Mouse (Mus musculus) thymus, postnatal 0 days (tissue): Measurements from ENCODE around the gene Zrsr1. TPM values are rescaled to one million over a fixed set of nuclear protein-coding genes. Genes with fewer than 3 reads are reported as not detected.

Source experiments
- DNase-seq: peaks from one replicate; pipeline ENCODE4 v3.0.0-alpha.2; 2015; ENCODE audit warnings: low spot score
- polyA plus RNA-seq: library from polyadenylated mRNA; unstranded; fragments of >200 nt; fragmentation: Nextera tagmentation; extraction: Ambion mirVana; gene quantifications from 2 replicates; pipeline ENCODE4 v1.2.1, GENCODE M21; 2015

Zrsr1 gene
- 3.1 and 3.7 TPM in 2 replicates for polyA plus RNA-seq

DNA sequence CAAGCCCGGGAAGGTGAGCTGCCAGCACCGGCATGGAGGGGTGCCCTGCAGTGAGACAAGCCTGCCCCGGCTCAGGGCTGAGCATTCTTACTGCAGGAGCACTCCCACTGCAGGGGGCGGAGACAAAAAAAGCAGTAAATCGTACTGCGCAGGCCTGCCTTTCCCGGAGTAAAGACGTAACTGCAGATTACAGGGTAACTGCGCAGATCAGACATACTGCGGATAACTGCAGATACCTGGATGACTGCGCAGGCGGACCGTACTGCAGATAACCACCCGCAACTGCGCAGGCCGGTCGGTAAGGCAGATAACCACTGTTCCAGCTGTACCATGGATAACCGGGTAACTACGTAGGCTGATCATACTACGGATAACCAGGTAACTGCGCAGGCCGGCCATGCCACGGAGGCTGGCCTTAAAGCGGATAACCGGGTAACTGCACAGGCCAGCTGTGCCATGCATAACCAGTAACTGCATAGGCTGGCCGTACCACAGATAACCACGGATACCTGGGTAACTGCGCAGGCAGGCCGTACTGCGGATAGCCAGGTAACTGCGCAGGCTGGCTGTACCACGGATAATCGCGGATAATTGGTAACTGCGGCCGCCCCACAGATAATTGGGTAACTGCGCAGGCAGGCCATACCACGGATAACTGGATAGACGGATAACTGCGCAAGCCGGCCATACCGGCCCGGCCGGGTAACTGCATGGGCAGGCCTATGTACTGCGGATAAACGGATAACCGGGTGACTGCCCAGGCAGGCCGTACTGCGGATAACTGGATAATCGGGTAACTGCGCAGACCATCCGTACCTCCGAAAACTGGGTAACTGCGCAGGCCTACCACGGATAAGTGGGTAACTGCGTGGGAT lies at the start of gene Zrsr1:
Zrsr1 (plus strand) TSS at position 171 of the 875 bp plus-strand sequence.
- peak; percentile 78 for DNase-seq

DNA sequence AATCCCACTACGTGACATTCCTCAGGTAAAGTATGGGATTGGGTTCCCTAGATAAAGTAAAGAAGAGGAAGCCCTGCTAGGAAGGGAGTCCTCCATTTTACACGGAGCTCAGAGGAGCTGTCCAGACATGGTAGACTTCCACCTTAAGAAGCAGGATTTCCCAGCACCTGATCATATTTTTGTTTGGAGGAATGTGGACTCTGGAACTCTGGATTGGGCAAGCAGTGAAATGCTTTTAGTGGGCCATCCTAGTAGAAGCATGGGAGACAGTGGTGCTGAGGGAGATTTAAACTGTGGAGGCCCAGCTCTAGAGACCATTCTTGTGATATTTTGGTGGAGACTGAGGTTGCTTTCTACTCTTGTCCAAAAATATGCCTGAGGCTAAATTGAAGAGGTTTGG lies 49.3 kb upstream of the Zrsr1 start:
- DNase-seq: no peak

DNA sequence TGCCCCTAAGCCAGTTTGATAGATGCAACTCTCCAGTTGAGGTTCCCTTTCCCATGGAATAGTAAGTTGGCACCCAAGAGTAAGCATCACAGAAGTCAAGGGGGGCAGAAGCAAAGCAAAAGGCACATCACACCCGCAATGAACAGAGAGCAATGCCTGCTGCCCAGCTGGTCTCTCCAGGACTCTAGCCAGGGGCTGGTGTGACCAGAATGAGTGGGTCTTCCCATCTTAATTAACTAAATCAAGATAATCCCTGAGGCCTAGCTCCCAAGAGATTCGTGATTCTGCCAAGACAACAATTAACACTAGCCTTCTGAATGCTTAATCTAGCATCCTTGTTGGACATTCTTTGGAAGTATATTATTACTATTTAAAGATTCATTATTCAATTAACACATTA lies 48.2 kb upstream of the Zrsr1 start:
- DNase-seq: no peak

DNA sequence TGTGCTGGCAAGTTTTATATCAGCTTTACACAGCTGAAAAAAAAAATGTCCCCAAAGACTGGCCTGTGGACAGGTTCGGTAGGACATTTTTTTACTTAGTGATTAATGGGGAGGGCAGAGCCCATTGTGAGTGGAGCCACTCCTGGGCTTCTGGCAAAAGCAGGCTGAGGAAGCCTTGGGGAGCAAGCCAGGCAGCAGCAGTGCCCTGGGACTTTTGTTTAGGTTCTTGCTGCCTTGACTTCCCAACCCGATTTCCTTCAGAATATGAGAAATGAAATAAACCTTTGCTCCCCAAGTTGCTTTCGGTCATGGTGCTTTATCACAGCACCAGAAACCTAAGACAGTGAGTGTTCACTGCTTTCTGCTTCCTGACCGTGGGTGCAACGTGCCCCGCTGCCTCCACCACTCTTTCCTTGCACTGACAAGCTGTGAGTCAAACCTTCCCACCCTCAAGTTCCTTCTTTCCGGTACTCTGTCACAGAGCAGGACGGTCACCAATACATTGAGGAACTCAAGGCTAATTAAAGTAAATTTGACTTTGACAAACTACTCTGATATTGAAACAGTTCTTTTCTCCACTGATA lies 43.1 kb upstream of the Zrsr1 start:
- no peak for DNase-seq

DNA sequence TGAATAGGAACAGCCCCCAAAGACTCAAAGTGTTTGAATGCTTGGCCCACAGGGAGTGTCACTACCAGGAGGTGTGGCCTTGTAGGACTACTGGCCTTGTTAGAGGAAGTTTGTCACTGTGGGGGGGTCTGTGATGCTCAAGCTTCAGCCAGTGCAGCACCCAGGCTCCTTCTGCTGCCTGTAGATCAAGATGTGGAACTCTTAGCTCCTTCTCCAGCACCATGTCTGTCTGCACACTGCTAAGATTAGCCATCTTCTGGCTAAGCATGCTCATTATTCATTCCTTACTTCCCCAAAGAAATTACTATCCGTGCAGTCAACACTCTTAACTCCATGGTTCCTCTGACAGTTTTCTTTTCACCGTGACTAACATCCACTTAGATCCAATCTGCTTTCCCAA lies 41.7 kb upstream of the Zrsr1 start:
- DNase-seq: peak; percentile 13

DNA sequence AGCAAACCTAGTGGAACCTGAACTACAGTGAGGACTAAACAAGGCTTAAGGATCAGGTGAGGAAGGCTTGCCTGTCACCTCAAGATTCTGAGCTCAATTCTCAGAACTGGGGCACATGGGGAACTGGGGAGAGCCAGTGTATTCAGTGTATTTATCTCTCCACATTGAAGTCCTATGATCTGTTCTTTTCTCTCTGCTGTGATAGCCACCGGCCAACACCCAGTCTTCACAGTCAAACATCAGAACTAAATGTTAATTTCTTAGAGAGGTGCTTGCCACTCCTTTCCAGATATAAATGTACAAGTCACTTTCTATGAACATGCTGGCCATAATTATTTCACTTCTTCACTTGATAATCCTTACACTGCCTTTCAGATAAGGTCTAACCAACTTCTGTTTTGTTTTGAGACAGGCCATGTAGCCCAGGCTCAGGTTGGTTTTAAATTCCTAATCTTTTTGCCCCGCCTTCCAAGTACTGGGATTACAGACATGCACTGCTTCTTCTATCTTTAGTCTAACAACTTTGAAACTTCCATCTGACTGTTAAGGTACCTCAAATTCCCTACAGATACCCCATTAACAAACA lies 40.4 kb upstream of the Zrsr1 start:
- no peak for DNase-seq

DNA sequence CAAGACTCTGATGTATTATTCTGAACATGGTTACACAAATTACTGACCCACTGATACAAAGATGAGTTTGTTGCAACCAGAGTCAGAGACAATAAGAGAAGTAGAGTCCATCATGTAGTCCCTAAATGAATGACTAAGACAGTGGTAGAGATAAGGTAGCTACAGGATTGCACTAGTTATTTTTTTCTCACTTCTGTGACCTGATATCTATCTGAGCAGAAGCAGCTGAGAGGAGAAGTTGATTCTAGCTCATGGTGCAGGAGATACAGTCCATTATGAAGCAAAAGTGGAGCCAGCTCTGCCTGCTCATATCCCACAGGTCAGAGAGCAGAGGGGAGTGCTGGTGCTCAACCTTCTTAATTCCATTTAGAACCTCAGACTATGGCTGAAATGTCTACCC lies 39.6 kb upstream of the Zrsr1 start:
- no peak for DNase-seq

DNA sequence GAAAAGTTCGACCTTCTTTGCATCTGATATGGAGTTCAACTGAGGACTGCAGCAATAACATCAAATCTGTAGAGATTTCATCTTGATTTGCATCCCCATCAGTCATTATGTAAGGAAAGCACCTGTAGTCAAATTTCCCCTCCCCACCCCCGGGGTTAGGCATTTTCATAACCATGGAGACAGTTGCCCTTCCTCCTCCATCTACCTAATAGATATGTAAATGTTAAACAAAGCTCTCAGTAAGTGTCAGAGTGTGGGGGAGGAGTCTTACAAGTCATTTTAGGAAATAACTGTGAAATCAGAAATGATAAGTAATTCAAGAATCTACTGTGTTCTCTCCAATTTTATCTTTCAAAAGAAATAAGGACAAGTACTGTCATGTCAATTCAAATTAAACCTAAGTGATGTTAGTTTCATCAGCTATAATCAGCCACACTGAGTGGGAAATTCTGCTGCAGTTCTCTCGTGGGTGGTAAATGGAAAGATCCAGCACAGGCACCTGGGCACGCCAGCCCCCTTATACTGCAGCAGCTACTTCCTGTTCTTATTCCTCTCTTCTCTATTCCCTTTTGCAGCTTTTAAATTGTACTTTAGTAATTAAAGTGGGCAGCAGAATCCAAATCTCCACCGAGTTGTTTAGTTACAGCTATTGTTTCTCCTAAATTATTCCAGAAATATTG lies 35.2 kb upstream of the Zrsr1 start:
- DNase-seq: peak; percentile 44

DNA sequence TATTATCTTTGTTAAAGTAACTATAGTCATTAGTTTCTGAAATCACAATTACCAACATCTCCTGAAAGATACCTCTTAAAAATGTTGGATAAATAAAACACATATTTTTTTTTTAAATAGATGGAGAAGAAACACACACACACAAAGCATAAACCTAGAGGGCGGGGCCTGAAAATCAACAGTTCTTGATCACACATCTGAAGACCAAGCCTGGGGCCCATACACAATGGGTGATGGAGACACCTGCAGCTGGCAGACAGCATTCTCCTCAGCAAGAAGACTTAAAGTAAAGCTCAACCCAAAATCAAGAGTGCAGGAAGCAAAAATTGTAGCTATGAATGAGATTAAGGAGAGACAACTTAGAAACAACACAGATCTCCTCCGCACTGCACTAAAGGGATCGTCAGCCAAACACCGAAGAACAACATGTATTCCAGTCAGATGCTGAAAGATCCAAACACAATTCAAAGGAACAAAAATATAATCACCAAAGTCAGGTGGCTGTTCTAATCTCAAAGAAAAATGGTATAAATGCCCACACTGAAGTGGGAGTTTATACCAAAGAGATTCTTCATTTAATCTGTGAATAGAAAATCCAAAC lies 34.0 kb upstream of the Zrsr1 start:
- peak; percentile 79 for DNase-seq

DNA sequence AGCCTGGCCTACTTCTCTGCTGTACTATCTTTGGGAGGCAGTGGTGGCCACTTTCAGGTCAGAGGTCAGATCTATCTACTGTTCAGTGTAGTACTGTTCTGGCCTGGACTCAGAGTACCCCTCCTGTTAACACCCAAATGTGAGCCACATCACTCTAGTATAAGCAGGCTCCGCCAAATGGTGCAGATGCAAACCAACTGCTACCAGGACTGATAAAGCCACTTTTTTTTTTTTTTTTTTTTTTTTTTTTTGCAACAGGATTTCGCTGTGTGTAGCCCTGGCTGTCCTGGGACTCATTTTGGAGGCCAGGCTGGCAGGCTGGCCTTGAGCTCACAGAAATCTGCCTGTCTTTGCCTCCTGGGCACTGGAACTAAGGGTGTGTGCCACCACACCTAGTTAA lies 32.8 kb upstream of the Zrsr1 start:
- DNase-seq: no peak

DNA sequence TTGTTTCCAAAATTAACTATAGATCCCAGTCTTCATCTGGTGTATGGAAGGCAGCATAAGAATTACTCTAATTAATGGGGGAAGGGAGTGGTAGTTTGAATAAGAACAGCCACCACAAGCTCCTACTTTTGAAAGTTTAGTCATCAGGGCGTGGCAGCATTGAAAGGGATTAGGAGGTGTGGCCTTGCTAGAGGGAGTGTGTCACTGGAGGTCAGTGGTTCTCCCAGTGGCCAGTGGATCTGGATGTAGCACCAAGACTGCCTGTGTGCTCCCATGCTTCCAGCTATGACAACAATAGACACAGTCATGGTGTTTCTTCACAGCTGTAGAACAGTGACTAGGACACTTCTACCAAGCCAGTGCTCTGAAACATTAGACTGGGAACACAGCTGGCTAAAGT lies 22.7 kb upstream of the Zrsr1 start:
- DNase-seq: no peak

DNA sequence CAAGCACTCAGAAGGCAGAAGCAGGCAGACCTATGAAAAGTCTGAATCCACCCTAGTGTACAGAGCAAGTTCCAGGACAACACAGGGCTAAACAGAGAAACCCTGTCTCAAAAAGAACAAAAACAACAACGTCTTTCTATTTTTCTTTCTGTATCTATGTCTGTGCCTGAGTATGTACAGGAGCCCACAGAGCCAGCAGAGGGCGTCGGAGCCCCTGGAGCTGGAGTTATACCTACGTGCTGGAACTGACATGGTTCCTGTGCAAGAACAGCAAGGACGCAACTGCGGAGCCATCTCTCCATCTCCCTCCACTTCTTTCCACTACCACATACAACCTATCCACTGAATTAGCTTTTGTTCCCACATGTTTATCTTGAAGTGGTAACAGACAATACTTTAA lies 21.7 kb upstream of the Zrsr1 start:
- DNase-seq: peak; percentile 15

DNA sequence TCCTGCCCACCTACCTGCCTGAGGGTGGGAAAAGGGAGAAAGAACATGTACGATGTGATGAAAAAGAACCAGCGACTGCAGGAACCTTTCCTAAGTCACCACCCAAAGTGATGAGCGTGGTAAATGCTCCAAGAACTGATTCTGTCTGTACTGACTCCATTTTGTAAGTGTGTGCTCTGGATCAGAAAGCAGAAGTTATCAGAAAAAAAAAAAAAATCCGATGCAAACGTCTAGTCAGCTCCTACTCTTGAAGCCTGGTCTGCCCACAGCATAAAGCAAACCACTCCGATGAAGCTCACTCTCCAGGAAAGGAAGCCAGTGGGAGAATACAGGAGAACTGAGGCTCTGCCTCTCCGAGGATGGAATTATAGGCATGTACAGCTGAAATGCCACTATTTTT lies 19.1 kb upstream of the Zrsr1 start:
- no peak for DNase-seq

DNA sequence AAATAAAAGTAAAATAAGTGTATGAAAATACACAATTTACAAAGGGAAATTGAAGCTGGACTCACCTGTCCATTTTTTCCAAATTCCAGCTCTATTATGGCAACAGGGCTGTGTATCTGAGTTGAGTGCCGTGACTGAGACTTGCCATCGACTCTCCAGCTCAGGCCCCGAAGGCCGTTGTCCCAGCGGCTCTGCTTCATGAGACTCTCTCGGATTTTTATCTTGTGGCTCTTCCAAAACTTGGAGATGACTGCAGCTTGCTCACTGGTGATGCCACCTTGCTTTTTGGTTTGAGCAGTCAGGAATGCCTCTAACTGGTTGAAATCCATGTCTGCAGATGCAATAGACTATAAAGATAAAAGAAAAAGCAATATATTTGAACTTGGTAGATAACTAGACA lies 15.5 kb upstream of the Zrsr1 start:
- DNase-seq: no peak

DNA sequence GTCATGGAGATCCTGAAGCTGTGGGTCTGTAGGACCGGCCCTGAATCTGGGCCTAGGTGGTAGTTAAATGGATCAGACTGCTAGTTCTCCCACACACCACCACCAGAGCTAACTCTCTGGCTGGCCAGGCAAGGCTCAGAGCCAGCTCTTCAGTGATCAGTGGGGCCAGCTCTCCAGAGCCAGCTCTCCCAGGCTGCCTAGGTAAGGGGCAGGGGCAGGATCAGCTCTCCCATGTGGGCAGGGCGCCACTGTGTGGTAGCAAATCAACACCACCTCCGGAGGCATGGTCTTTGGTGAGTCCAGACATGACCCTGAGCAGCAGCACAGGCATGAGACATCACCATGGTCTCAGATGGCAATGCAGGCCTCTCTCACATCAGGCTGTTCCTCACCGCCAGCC lies 15.0 kb upstream of the Zrsr1 start:
- DNase-seq: peak; percentile 73

DNA sequence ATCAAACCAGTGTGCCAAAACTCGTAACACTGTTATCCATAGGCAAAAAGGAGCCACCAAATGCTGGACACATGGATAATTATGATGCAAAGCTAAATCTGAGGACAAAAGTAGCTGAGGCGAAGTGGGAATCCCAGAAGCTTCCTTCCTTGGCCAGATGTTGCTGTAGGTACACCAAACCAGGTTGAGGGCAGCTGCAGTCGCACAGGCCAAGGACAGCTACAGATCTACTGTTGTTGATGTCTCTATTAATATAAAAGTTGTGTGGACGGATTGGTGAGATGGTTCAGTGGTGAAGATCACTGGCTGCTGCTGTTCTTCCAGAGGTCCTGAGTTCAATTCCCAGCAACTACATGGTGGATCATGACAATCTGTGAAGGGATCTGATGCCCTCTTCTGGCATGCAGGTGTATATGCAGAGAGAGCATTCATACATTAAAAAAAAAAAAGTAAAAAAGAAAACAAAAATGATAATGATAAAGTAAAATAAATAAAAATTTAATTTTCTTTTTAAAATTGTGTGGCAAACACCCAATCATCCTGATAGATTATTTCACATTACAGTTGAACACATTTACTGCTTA lies 13.9 kb upstream of the Zrsr1 start:
- no peak for DNase-seq

DNA sequence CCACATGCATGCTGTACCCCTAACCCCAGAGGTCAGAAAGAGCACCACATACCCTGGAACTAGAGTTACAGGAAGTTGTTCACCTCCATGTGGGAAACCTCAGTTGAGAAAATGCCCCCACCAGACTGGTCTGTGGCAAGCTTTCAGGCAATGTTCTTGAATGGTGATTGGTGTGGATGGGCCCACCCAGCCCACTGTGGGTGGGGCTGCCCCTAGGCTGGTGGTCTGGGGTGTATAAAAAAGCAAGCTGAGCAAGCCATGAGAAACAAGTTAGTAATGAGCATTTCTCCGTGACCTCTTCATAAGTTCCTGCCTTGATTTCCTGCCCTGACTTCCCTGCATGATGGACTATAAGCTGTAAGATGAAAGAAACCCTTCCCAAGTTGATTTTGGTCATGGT lies 9.7 kb upstream of the Zrsr1 start:
- no peak for DNase-seq

DNA sequence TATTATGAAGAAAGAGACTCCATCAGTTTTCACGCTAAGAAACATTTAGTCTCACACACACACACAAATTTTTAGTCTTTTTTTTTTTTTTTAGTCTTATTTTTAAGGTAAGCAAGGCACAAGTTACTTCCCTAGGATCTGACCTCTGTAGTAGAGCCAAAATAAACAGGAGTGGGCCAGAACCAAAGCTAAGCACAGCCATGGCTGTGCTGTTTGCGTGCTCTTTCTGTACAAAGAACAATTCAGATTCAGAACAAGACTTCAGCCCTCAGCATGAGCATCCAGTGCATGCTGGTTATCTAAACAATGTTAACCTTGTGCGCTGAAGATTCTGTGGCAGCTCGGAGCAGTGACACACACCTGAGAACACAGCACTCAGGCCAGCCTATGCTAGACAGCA lies 7.4 kb upstream of the Zrsr1 start:
- no peak for DNase-seq

DNA sequence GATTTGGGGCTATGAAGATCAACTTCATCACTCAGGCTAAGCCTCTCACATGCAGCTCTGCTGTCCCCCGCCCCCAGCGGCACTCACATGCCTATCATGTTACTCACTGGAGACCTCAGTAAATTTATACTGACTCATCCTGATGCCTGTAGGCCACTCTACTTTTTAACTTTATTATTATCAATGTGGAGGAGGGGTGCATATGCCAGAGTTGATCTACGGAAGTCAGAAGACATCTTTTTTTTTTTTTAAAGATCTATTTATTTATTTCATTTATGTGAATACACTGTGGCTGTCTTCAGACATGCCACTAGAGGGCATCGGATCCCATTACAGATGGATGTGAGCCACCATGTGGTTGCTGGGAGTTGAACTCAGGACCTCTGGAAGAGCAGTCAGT lies 6.3 kb upstream of the Zrsr1 start:
- DNase-seq: peak; percentile 13

DNA sequence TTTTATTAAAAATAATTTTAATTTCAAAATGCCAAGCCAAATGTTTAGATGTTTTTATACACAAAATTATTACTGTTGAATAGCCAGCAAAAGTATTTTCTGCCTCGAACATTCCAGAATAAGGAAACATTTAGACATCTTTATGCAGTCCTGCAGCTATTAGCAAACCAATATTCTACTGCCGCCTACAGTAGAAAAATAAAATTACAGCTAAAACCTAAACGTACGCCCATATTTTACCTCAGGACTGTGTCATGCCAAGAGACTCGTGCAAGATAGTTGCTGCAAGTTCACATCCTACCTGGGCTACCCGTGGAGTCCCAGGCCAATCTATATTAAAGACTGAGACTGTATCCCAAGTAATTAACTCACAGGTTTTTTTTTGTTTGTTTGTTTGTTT lies 2.3 kb upstream of the Zrsr1 start:
- peak; percentile 49 for DNase-seq

DNA sequence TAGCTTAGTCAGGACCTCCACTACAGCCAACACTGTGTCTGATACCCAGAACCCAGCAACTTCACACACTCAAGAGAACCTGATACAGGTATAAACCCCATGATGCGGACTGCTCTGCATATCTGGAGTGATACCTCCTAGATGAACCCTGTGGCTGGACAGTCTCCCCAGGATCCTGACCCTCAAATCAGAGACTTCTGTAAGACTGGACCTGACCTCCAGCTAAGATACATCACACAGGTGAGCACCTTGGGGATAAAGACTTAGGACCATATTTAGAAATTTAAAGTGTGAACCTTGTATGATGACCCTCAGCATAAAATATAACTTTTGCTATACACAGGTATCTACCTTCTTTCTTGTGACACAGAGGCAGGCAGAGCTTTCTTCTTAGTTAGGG lies 1.3 kb upstream of the Zrsr1 start:
- no peak for DNase-seq
